Mouse (Mus musculus) hindbrain, embryonic 12.5 days (tissue): ENCODE measurements at regions not wholly inside any gene's neighbourhood (a gene's known extent, or its start where the extent isn't known, plus 50 kb on each side); places are given as distances from the start of the nearest gene placed in this dataset.

Experiments
- ATAC-seq: fragments of 200-750 bp; cut with Nextera tagmentation; 2 replicates; pipeline ENCODE4 v1.8.0; 2017; ENCODE audit warnings: moderate TSS enrichment; ENCODE audit not compliant: low FRiP score
- H3K27ac ChIP-seq: fragments of 300-500 bp; sonication (generic); 2 replicates; pipeline ENCODE4 v1.5.1; 2016; ENCODE audit warnings: mild to moderate bottlenecking
- H3K27me3 ChIP-seq: fragments of 300-500 bp; sonication (generic); 2 replicates; pipeline ENCODE4 v1.6.1; 2016; ENCODE audit warnings: mild to moderate bottlenecking
- H3K36me3 ChIP-seq: fragments of 300-500 bp; sonication (generic); 2 replicates; pipeline ENCODE4 v1.6.1; 2016; ENCODE audit warnings: mild to moderate bottlenecking
- H3K4me1 ChIP-seq: fragments of 300-500 bp; sonication (generic); 2 replicates; pipeline ENCODE4 v1.6.1; 2016
- H3K4me2 ChIP-seq: fragments of 300-500 bp; sonication (generic); replicated peaks from 2 replicates; pipeline ENCODE4 v1.6.1; 2016; ENCODE audit warnings: mild to moderate bottlenecking
- H3K4me3 ChIP-seq: fragments of 300-500 bp; sonication (generic); 2 replicates; pipeline ENCODE4 v1.5.1; 2016; ENCODE audit warnings: mild to moderate bottlenecking
- H3K9ac ChIP-seq: fragments of 300-500 bp; sonication (generic); 2 replicates; pipeline ENCODE4 v1.6.1; 2016; ENCODE audit warnings: mild to moderate bottlenecking, moderate library complexity
- H3K9me3 ChIP-seq: fragments of 300-500 bp; sonication (generic); replicated peaks from 2 replicates; pipeline ENCODE4 v1.6.1; 2016; ENCODE audit warnings: mild to moderate bottlenecking
- WGBS: fragments of 180-500 bp; shearing (Covaris S2); methylation state at CpG from one replicate; pipeline ENCODE4 v1.1.7; 2016; 5-methylcytosine and 5-hydroxymethylcytosine counted together

- no peak overlapping the region for H3K4me3 ChIP-seq
- no peak overlapping the region; the same call in 1 of the 2 replicates for H3K4me2 ChIP-seq
- H3K36me3 ChIP-seq = no peaks in the 10 kb centered on the region
- H3K4me1 ChIP-seq = peaks cover 4% of the 10 kb centered on the region; the same call in 1 of the 2 replicates
- WGBS = 34% methylated on average over 16 of the region's 16 CpGs
- no peak overlapping the region for H3K9ac ChIP-seq
- ATAC-seq = peak; percentile 94
- no peak overlapping the region for H3K27ac ChIP-seq
- H3K27me3 ChIP-seq = peaks cover 3% of the 10 kb centered on the region
- H3K9me3 ChIP-seq = no peaks in the 10 kb centered on the region
Measured at GRCm38 (mm10) chr7:69490566-69491466, 741.8 kb upstream of the Arrdc4 start.

- no peaks in the 10 kb centered on the region; the same call in 1 of the 2 replicates for H3K27me3 ChIP-seq
- H3K4me1 ChIP-seq = peaks cover 4% of the 10 kb centered on the region; the same call in 1 of the 2 replicates
- ATAC-seq = no peak
- no peaks in the 10 kb centered on the region for H3K36me3 ChIP-seq
- no peak overlapping the region for H3K4me3 ChIP-seq
- no peaks in the 10 kb centered on the region for H3K9me3 ChIP-seq
- no peak overlapping the region for H3K9ac ChIP-seq
- H3K4me2 ChIP-seq = no peak overlapping the region
- 59% methylated on average over 6 of the region's 6 CpGs for WGBS
- no peak overlapping the region for H3K27ac ChIP-seq
Measured at GRCm38 (mm10) chr7:69488630-69489029, 739.6 kb upstream of the Arrdc4 start.

GRCm38 (mm10) chr7:69487111-69487510, 738.1 kb upstream of the Arrdc4 start:
- Histone ChIP-seq H3K4me2 (no peak overlapping the region), H3K36me3 (no peaks in the 10 kb centered on the region), H3K9me3 (no peaks in the 10 kb centered on the region), H3K4me3 (no peak overlapping the region), H3K27me3 (no peaks in the 10 kb centered on the region; the same call in 1 of the 2 replicates), H3K27ac (no peak overlapping the region), H3K9ac (no peak overlapping the region), H3K4me1 (no peaks in the 10 kb centered on the region)
- WGBS = 76% methylated on average over 3 of the region's 3 CpGs
- no peak for ATAC-seq

- no peaks in the 10 kb centered on the region for H3K36me3 ChIP-seq
Measured at GRCm38 (mm10) chr7:69484552-69484951, 735.5 kb upstream of the Arrdc4 start.

More at GRCm38 (mm10) chr7:69484552-69484951, 735.5 kb upstream of the Arrdc4 start:
- ATAC-seq = no peak
- no peaks in the 10 kb centered on the region for H3K9me3 ChIP-seq
- no peak overlapping the region for H3K9ac ChIP-seq
- H3K4me2 ChIP-seq = no peak overlapping the region
- H3K4me1 ChIP-seq = no peaks in the 10 kb centered on the region
- H3K4me3 ChIP-seq = no peak overlapping the region
- H3K27ac ChIP-seq = no peak overlapping the region
- 81% methylated on average over 4 of the region's 4 CpGs for WGBS
- no peaks in the 10 kb centered on the region for H3K27me3 ChIP-seq
